Mouse (Mus musculus) adipocyte (in vitro differentiated cells): ENCODE results near the gene Hist1h2bq.
"Not testable (repeated sequence)": the region's sequence is repeated elsewhere in the genome, so short reads cannot be mapped to it uniquely, and the experiment has no call there.

ENCODE experiments used
- DNase-seq: peaks from one replicate; pipeline ENCODE4 v3.0.0-alpha.2; 2016; ENCODE audit warnings: low spot score

Hist1h2bq gene

DNA sequence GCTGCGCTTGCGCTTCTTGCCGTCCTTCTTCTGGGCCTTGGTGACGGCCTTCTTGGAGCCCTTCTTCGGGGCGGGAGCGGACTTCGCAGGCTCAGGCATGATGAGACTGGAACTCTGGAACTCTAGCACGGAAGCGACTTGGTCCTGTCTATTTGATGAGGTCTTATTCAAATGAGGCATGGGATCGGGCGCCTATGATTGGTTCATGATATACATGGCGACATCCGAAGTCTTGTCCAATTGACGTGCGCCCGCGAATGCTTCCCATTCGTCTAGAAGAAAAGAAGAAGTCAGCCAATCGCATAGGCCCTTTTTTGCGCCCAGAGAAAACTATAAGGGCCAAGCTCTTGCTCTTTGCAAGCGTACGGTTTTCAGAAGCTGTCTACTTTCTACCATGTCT, at the start of gene Hist1h2bq, which contains the start of gene Hist1h2ao:
Gene Hist1h2bq, minus strand, starts transcription at position 125 of the 400 bp plus-strand sequence.
Gene Hist1h2ao, plus strand, starts transcription at position 393 of the 400 bp plus-strand sequence.
- DNase-seq, result not testable (repeated sequence)

DNA sequence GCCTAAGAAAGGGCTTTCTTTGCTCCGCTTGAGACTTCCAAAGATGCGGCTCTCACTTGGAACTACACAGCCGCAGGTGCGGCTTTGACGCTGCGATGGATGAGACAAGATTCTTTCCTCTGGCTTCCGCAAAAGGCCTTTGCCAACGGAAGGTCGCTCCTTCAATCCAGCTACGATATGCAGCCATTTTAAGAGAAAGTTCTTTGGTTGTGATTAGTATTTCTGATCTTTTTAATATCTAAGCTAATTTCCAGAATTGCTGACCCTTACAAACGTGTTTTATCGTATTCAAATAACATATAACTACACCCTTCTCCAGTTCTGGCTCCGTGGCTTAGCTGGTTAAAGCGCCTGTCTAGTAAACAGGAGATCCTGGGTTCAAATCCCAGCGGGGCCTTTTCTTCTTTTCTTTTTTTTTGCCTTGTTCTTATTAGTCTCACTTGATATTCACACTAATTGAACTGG, 45.7 kb upstream of the Hist1h2bq start:
- DNase-seq, result peak; percentile 61

DNA sequence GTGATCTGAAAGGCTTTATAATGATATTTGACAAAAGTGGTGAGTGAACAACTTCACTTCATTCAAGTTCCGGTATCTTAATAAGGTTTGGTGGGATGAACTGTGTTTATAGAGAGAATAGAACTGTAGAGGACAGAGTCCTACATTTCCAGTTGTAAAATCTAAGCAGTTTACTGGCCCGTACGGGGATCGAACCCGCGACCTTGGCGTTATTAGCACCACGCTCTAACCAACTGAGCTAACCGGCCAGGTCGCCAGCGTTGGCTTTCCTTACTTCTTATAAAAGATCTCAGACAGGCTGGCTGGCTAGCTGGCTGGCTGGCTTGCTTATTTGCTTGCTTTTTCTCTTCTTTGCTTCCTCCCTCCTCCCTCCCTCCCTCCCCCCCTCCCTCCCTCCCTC, 45.1 kb upstream of the Hist1h2bq start:
- DNase-seq, result peak; percentile 64

DNA sequence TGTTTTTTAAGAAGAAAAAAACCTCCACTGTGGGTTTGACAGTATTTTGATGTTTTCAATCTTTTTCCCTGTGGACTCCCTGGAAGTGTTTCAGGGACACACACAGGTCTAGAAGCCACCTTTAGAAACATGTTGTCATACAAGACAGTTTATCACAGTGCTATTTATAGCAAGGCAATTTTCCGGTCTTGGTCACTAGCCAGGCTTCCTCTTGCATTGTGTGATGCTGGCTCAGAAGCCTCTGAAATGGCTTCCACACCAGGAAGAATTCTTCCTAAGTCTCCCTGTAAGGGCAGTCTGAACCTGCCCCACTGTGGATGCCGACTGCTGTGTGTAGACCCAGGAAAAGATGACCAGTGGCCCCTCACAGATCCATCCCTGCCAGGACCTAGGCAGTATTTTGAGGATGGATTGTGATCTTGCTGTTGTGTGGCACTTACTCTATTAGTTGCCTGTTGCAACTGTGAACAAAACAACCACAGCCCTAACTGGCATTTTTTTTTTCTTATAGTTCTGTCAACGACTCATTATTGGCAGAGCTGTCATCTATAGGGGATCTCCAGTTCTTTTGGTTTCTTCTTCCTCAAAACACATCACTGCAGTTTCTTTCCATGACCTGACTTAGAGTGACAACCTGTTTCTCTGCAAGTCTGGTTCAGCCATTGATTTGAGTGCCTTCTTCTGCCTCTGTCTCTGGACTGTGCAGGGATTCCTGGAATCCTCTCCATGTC, 42.4 kb upstream of the Hist1h2bq start:
- DNase-seq, result peak; percentile 60

DNA sequence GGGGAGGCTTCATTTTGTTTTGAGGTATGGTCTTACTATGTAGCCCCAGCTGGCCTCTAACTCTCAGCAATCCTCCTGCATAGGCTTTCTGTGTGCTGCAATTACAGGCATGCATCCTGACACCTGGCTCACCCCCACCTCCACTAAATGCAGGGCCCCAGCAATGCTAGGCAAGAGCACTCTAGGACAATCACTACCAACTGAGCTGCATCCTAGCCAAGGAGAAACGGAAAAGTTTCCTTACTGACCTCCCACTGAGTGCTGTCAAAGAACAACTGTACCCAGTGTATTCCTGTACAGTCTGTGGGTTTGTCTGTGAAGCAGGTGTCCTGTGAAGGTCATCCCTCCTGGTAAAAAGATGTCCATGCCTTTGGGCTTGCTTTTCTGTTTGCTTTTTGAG, 40.7 kb upstream of the Hist1h2bq start:
- DNase-seq, result not testable (repeated sequence)

DNA sequence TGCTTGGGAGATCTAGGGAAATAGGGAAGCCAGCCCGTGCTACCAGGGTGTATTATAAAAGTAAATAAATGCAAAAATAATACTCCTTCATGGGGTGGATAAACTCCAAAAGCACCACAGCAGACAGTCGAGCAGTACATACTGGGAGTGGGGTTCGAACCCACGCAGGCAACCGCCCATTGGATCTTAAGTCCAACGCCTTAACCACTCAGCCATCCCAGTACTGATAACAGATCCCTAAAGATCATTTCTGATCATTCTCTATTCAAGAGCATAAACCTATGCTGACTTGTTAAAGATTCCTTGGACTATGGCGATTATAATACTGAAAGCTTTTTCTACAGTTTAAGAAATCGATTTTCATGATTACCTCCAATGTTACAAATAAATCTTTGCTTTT, 37.9 kb upstream of the Hist1h2bq start:
- DNase-seq, result no peak

DNA sequence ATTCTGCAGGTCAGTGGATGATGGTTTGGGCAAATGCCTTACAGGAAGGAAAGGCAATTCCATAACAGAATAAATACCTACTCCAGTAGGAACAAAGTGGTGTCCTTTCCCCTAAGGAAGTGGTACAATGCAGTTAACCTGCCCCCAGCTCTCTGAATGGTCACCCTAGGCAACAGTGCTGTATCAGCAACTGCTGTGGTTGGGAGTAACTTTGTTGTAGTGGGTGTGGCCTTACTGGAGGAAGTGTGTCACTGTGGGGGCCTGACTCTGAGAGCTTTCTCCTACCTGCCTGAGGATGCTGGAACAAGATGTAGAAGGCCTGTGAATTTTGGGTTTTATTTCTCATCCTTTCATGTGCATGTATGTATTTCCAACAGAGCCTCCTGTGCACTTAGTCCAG, 36.4 kb upstream of the Hist1h2bq start:
- not testable (repeated sequence) for DNase-seq

DNA sequence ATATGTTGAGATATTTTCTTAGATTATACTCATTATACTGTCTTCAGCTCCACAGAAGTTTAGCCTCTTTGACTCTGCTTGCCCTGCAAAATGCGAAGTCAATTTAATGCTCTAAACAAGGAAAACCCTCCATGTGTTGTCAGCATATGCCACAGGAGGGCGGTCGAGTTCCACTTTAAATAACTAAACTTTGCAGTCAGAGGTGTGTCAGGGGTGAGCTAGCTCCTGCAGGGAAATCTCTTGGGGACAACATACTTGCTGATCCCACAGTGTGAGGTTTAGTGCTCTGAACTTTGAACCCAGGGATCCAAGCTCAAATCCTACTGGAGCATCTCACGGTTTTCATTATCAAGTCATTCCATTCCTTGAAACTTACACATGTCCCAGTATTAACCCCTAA, 30.5 kb upstream of the Hist1h2bq start:
- not testable (repeated sequence) for DNase-seq

DNA sequence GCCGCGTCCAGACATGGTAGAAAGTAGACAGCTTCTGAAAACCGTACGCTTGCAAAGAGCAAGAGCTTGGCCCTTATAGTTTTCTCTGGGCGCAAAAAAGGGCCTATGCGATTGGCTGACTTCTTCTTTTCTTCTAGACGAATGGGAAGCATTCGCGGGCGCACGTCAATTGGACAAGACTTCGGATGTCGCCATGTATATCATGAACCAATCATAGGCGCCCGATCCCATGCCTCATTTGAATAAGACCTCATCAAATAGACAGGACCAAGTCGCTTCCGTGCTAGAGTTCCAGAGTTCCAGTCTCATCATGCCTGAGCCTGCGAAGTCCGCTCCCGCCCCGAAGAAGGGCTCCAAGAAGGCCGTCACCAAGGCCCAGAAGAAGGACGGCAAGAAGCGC, 23.5 kb upstream of the Hist1h2bq start, which contains the start of the genes Hist1h2ap and Hist1h2br:
Gene Hist1h2ap, minus strand, starts transcription at position 47 of the 400 bp plus-strand sequence.
Gene Hist1h2br, plus strand, starts transcription at position 283 of the 400 bp plus-strand sequence.
- not testable (repeated sequence) for DNase-seq

DNA sequence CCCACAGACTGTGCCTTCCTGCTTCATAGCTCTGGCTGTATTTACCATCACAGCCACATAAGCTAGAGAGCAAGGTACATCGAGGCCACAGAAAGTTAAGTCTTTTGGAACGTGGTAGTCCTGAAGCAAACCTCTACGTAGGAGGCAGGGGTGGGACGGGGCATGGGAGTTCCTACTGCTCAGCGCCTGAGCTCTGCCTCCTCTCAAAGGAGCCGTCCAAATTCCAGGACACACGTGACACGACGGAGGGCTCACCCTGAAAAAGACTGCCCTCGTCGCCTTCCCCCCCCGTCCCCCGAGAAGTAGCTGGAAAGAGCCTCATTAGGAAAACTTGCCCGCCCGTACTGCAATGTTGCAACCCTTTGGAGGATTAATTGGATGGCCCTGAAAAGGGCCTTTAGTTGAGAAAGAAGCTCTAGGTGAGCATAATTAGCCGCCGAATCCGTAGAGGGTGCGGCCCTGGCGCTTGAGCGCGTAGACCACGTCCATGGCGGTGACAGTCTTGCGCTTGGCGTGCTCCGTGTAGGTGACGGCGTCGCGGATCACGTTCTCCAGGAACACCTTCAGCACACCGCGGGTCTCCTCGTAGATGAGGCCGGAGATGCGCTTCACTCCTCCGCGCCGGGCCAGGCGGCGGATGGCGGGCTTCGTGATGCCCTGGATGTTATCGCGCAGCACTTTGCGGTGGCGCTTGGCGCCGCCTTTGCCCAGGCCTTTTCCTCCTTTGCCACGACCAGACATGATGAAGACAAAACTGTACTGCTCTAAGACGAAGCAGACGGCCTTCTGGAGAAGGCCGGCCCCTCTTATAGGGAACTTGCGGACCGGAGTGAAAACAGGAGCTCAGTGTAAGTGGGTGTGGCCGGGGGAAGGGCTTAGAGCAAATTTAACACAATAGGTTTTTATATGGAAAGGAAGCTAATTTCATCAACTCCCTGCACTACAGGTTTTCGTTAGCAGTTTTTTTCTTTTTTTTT, 21.7 kb upstream of the Hist1h2bq start, which contains the start of gene Hist1h4n:
Gene Hist1h4n, minus strand, starts transcription at position 779 of the 977 bp plus-strand sequence.
- not testable (repeated sequence) for DNase-seq

DNA sequence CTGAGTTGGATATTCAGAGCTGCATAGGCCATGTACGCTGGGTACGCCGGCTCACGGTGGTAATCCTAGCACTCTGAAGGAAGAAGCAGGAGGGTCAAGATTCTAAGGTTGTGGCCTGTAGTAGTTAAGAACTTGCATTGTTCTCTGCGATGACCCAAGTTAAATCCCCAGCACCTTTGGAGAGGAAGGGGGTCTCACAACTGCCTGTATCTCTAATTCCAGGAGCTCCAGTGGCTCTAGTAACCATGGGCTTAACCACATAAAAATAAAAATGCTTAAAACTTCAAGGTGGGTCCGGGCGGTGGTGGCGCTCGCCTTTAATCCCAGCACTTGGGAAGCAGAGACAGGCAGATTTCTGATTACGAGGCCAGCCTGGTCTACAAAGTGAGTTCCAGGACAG, 20.3 kb upstream of the Hist1h2bq start:
- no peak for DNase-seq

DNA sequence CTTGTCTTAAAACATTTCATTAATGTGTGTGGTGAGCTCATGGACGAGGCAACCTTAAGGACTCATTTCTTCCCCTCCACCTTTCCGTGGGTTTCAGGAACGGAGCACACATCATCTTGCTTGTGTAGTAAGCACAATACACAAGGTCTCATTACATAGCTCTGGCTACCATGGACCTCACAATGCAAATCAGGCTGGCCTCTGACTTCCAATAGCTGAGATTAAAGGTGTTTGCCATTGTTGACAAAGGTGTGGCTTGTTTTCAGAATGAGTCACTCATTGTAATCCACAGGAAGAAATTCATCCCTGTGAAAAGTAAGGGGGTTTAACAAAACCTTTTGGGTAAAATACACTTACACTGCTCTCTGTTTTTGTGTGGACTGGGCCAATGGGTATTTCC, 18.5 kb upstream of the Hist1h2bq start:
- no peak for DNase-seq

DNA sequence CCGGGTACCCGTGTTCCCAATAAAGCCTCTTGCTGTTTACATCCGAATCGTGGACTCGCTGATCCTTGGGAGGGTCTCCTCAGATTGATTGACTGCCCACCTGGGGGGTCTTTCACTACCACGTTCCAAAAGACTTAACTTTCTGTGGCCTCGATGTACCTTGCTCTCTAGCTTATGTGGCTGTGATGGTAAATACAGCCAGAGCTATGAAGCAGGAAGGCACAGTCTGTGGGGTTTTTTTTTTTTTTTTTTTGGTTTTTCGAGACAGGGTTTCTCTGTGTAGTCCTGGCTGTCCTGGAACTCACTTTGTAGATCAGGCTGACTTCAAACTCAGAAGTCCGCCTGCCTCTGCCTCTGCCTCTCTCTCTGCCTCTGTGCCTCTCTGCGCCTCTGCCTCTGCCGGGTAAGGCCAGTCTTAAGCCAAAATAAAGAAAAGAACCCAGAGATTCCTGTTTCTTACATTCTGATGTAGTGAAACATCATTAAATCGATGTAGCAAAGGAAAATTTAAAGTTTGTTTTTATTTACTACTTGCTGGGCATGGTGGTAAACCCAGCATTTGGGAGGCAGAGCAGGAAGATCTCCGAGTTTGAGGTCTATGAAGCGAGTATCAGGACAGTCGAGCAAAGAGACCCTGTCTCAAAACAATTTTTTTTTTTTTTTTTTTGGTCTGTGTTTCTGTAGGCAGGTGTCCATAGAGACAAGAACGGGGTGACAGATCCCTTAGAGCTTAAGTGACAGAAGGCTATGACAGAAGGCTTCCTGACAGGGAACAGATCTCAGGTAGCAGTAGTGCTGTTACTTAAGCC, 10.3 kb upstream of the Hist1h2bq start:
- not testable (repeated sequence) for DNase-seq

DNA sequence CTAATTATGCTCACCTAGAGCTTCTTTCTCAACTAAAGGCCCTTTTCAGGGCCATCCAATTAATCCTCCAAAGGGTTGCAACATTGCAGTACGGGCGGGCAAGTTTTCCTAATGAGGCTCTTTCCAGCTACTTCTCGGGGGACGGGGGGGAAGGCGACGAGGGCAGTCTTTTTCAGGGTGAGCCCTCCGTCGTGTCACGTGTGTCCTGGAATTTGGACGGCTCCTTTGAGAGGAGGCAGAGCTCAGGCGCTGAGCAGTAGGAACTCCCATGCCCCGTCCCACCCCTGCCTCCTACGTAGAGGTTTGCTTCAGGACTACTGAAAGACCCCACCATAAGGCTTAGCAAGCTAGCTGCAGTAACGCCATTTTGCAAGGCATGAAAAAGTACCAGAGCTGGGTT, 2.1 kb upstream of the Hist1h2bq start:
- DNase-seq, result not testable (repeated sequence)

DNA sequence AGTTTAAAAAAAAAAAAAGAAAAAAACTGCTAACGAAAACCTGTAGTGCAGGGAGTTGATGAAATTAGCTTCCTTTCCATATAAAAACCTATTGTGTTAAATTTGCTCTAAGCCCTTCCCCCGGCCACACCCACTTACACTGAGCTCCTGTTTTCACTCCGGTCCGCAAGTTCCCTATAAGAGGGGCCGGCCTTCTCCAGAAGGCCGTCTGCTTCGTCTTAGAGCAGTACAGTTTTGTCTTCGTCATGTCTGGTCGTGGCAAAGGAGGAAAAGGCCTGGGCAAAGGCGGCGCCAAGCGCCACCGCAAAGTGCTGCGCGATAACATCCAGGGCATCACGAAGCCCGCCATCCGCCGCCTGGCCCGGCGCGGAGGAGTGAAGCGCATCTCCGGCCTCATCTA, 1.5 kb upstream of the Hist1h2bq start, which contains the start of gene Hist1h4m:
Gene Hist1h4m, plus strand, starts transcription at position 208 of the 400 bp plus-strand sequence.
- DNase-seq, result not testable (repeated sequence)

DNA sequence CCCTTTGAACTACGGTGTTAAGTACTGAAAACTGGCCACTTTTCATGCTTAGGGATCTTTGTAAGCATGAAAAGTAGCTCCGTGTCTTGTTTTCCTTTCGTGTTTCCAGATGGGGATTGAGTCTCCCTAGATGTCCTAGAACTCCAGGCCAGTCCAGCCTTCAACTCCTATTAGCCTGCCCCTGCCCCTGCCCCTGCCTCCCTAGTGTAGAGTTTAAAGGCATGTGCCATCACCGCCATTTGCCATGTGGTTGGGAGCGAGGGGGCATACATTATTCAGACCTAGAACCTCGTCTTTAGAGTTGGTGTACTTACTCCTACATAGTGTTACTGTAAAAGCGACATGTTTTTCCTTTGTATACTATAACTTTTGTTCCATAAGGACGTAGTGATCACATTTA, 1.1 kb upstream of the Hist1h2bq start:
- not testable (repeated sequence) for DNase-seq

DNA sequence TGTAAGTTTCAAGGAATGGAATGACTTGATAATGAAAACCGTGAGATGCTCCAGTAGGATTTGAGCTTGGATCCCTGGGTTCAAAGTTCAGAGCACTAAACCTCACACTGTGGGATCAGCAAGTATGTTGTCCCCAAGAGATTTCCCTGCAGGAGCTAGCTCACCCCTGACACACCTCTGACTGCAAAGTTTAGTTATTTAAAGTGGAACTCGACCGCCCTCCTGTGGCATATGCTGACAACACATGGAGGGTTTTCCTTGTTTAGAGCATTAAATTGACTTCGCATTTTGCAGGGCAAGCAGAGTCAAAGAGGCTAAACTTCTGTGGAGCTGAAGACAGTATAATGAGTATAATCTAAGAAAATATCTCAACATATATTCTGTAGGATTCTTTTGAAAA, 6.9 kb downstream of the Hist1h2bq start:
- not testable (repeated sequence) for DNase-seq

DNA sequence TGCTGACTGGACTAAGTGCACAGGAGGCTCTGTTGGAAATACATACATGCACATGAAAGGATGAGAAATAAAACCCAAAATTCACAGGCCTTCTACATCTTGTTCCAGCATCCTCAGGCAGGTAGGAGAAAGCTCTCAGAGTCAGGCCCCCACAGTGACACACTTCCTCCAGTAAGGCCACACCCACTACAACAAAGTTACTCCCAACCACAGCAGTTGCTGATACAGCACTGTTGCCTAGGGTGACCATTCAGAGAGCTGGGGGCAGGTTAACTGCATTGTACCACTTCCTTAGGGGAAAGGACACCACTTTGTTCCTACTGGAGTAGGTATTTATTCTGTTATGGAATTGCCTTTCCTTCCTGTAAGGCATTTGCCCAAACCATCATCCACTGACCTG, 12.8 kb downstream of the Hist1h2bq start:
- not testable (repeated sequence) for DNase-seq

DNA sequence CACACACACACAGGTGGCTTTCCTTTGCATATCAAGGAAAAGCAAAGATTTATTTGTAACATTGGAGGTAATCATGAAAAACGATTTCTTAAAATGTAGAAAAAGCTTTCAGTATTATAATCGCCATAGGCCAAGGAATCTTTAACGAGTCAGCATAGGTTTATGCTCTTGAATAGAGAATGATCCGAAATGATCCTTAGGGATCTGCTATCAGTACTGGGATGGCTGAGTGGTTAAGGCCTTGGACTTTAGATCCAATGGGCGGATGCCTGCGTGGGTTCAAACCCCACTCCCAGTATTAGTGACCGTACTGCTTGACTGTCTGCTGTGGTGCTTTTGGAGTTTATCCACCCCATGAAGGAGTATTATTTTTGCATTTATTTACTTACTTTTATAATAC, 14.4 kb downstream of the Hist1h2bq start:
- DNase-seq, result no peak

DNA sequence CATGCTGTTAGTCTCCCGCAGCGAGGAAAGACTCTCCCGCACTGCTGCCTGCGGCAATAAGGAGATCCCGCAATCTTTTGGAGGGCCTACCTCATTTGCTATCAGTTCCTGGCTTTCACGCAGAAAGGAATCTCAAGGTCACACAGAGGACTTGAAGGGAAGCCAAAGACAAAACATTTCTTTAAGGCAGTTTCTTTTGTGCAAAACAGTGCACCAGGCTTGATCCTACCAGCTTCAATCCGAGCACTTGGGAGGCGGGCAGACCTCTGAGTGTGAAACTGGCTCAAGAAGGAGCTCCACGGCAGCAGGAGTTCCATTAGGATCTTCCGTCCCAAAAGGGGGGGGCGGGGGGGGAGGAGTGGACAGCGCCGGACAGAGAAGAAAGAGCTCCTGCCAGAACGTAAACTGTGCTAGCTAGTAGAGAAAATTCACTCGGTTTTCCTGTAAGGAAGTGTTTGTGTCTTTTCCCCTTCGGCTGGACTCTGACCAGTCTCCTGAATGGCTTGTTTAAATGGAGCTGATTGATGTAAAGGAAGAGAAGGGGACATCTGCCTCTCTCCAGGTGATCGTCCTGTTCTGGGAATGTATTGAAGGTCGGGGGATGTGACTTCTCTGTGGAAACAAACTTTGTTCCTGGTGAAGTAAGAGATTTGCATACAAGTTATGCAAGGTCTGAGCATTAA, 19.3 kb downstream of the Hist1h2bq start:
- DNase-seq, result no peak

DNA sequence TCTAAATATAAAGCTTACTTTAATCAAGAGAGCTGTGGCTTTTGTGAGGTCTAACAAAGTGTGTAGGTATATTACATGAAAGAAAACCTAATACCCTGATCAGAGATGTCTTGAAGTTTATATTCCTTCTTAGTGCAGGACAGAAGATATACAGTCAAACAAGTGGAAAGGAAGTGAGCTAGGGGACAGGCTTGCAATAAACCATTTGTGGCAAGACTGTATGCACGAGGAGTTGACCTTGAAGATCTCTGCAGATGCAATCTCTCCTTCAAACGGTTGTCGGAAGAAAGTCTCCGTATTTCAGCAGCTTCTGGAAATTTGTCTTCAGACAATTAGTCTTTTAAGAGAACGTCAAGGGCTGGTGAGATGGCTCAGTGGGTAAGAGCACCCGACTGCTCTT, 20.1 kb downstream of the Hist1h2bq start:
- no peak for DNase-seq
